Mouse (Mus musculus) ES-Bruce4 (cell line): ENCODE results near the gene Vps11. TPM values are rescaled to one million over a fixed set of nuclear protein-coding genes. Genes with fewer than 3 reads are reported as not detected.

Experiments used
- H3K27ac ChIP-seq: 2 replicates; pipeline ENCODE4 v1.5.1; 2012; ENCODE audit warnings: low read length, inconsistent platforms; ENCODE audit not compliant: insufficient read depth
- H3K27me3 ChIP-seq: 2 replicates; pipeline ENCODE4 v1.6.1; 2012; ENCODE audit warnings: mild to moderate bottlenecking, low read length, inconsistent platforms; ENCODE audit not compliant: control insufficient read depth, poor library complexity, insufficient read depth, severe bottlenecking
- H3K36me3 ChIP-seq: 2 replicates; pipeline ENCODE4 v1.6.1; 2012; ENCODE audit warnings: inconsistent platforms, mild to moderate bottlenecking, low read length, moderate library complexity; ENCODE audit not compliant: control insufficient read depth, poor library complexity, insufficient read depth, severe bottlenecking
- H3K4me1 ChIP-seq: one replicate; pipeline ENCODE4 v1.8.1; 2011; ENCODE audit warnings: low read length; ENCODE audit not compliant: control insufficient read depth, insufficient read depth
- H3K4me3 ChIP-seq: 2 replicates; pipeline ENCODE4 v1.5.1; 2011; ENCODE audit warnings: low read depth, mild to moderate bottlenecking, low read length
- H3K9ac ChIP-seq: 2 replicates; pipeline ENCODE4 v1.6.1; 2012; ENCODE audit warnings: low read depth, mild to moderate bottlenecking, inconsistent platforms; ENCODE audit not compliant: poor library complexity, severe bottlenecking
- H3K9me3 ChIP-seq: replicated peaks from 2 replicates; pipeline ENCODE4 v1.6.1; 2012; ENCODE audit warnings: mild to moderate bottlenecking, low read length, inconsistent platforms; ENCODE audit not compliant: control insufficient read depth, poor library complexity, insufficient read depth, severe bottlenecking
- CTCF ChIP-seq: IDR thresholded peaks from one replicate; pipeline ENCODE4 v1.8.1; 2011; ENCODE audit warnings: low read depth, low read length
- EP300 ChIP-seq: IDR thresholded peaks from 2 replicates; pipeline ENCODE4 v1.6.1; 2011; ENCODE audit warnings: low read depth, low read length; ENCODE audit not compliant: insufficient read depth
- POLR2A ChIP-seq: IDR thresholded peaks from one replicate; pipeline ENCODE4 v1.8.1; 2011; ENCODE audit warnings: low read length; ENCODE audit not compliant: insufficient read depth
- polyA plus RNA-seq: library from polyadenylated mRNA; stranded (reverse); fragments of >200 nt; gene quantifications from 2 replicates; pipeline ENCODE4 v1.2.4, GENCODE M21; 2011; ENCODE audit warnings: low read depth; ENCODE audit not compliant: missing spikeins, insufficient read depth, insufficient read length

The Vps11 gene
- polyA plus RNA-seq, 1 experiment, result 26.7 TPM

DNA sequence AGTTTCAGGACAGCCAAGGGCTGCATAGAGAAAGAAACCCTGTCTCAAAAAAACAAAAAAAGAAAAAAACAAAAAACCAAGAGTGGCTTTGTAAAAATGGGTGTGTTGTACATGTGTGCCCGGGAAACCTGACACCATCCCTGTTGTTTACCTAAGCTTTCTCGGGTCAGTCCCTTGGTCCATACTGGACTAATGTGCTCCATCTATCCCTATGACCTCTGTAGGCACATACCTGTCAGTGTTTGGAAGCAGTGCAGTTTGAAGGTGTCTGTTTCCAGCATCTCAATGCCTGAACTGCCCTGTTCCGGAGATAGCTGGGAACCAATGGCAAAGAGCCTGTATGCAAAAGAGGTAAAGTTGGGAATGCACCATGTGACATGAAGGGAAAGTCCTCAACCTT is 43.5 kb upstream of the Vps11 start:
- H3K9ac ChIP-seq, result no peak overlapping the region
- peaks cover 35% of the 10 kb centered on the region for H3K36me3 ChIP-seq
- no peaks in the 10 kb centered on the region for H3K4me1 ChIP-seq

DNA sequence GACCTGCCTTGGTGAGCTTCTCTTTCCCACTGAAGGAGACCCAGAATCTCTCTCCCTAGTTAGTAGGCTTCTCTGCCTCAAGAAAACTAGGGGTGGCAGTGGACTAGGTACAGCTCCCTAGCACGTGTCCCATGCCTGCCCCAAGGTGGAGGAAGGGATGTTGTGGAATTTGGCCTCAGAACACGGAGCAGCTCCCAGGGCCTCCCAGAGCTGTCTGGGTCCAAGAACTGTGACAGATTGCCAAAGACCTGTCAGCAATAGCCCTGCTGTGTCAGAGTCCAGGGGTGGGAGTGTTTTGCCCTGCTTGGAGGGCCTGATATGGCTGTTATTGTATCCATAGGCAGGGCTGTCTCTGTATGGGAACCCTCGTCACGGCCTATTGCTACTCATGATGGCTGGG is 39.6 kb upstream of the Vps11 start:
- H3K27ac ChIP-seq, result no peak overlapping the region
- H3K4me1 ChIP-seq, result no peaks in the 10 kb centered on the region
- no peaks in the 10 kb centered on the region for H3K27me3 ChIP-seq
- H3K36me3 ChIP-seq, result peaks cover 15% of the 10 kb centered on the region
- no peak overlapping the region for H3K4me3 ChIP-seq
- H3K9me3 ChIP-seq, result no peaks in the 10 kb centered on the region
- H3K9ac ChIP-seq, result no peak overlapping the region
- no peak for TF ChIP-seq CTCF
- TF ChIP-seq EP300, result no peak
- TF ChIP-seq POLR2A, result no peak

More for the DNA sequence above, 43.5 kb upstream of the Vps11 start:
- Histone ChIP-seq H3K9me3 (no peaks in the 10 kb centered on the region), H3K27ac (no peak overlapping the region), H3K4me3 (no peak overlapping the region), H3K27me3 (no peaks in the 10 kb centered on the region)
- no peak for TF ChIP-seq EP300
- TF ChIP-seq CTCF, result no peak
- TF ChIP-seq POLR2A, result no peak

DNA sequence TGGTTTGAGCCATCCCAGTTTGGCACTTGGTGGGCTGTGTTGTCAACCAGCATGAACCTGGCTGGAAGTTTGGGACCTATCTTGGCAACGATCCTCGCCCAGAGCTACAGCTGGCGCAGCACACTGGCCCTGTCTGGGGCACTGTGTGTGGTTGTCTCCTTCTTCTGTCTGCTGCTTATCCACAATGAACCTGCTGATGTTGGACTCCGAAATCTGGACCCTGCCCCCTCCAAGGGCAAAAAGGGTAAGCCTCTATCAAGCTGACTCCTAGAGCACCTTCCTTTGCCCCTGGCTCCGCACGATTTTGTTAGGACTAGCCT is 38.3 kb upstream of the Vps11 start:
- no peaks in the 10 kb centered on the region for H3K27me3 ChIP-seq
- no peaks in the 10 kb centered on the region for H3K9me3 ChIP-seq
- H3K27ac ChIP-seq, result no peak overlapping the region
- peaks cover 15% of the 10 kb centered on the region for H3K36me3 ChIP-seq
- no peak overlapping the region for H3K4me3 ChIP-seq
- no peaks in the 10 kb centered on the region for H3K4me1 ChIP-seq
- TF ChIP-seq CTCF (no peak), EP300 (no peak), POLR2A (no peak)
- no peak overlapping the region for H3K9ac ChIP-seq

DNA sequence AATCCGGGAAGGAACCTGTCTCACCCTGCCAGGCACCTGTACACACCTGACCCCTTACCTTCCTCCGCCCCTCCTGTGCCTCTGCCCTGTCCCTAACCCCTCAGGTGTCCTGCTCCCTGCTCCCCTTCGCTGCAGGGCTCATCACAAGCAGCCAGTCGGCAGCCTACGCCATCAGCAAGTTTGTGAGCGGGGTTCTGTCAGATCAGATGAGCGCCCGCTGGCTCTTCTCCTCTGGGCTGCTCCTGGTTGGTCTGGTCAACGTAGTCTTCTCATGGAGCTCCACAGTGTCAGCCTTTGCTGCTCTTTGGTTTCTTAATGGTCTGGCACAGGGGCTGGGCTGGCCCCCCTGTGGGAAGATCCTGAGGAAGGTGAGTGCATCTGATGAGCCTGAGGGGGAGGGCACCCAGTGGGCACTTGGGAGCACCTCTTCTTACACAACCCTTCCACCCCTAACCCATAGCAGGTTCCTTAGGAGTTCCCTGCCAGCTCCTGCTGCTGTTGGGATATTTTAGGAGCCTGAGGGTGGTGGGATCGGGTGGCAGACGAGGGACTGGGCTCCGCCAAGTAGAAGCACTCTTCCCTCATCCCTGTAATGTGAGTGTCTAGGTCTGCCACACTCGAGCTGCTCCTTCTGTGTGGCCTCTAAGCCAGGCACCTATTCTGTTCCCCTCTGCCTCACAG is 37.8 kb upstream of the Vps11 start:
- no peak for TF ChIP-seq EP300
- TF ChIP-seq POLR2A, result no peak
- TF ChIP-seq CTCF, result no peak
- no peaks in the 10 kb centered on the region for H3K4me1 ChIP-seq
- no peaks in the 10 kb centered on the region for H3K27me3 ChIP-seq
- H3K9ac ChIP-seq, result no peak overlapping the region
- H3K4me3 ChIP-seq, result no peak overlapping the region
- H3K36me3 ChIP-seq, result peaks cover 13% of the 10 kb centered on the region
- no peak overlapping the region for H3K27ac ChIP-seq
- H3K9me3 ChIP-seq, result no peaks in the 10 kb centered on the region

DNA sequence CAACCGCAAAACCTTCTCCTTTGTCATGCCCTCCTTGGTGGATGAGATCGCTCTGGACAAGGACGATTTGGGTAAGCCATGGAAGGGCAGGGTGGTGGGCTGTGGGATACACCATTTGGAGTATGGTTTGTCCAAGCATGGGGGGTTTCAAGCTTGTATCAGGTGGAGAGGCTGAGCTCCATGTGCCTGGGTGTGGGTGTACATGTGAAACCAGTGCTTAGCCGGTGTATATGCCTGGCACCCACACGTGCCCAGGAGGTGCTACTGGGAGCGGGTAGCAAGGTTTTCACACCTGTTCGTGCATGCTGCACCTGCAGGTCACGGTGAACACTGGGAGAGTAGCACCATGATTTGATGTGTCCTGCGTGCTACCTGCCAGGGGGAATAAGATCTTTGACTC is 37.1 kb upstream of the Vps11 start:
- H3K36me3 ChIP-seq, result peaks cover 8% of the 10 kb centered on the region; the same call in 1 of the 2 replicates
- no peaks in the 10 kb centered on the region for H3K9me3 ChIP-seq
- no peaks in the 10 kb centered on the region for H3K4me1 ChIP-seq
- no peak overlapping the region for H3K4me3 ChIP-seq
- no peaks in the 10 kb centered on the region for H3K27me3 ChIP-seq
- TF ChIP-seq CTCF (no peak), EP300 (no peak), POLR2A (no peak)
- H3K27ac ChIP-seq, result no peak overlapping the region
- H3K9ac ChIP-seq, result no peak overlapping the region

DNA sequence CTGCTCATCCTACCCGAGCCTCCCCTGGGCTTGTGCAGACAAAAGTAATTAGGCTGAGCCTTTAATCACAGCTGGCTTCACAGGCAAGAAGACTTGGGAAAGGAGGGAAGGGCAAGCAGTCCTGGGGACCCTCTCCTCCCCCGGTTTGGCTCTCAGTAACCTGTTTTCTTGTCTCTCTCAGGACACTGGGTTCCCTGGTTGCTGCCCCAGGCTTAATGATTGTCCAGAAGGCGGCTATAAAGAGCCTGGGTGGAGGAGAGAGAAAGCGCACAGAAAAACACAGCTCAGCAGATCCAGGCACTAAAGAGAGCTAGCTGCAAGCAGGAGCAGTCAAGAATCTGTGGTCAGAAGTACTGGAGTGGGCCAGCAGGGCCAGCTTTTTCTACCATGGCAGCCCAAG is 36.6 kb upstream of the Vps11 start:
- Histone ChIP-seq H3K4me3 (no peak overlapping the region), H3K9me3 (no peaks in the 10 kb centered on the region), H3K27me3 (no peaks in the 10 kb centered on the region), H3K27ac (no peak overlapping the region), H3K4me1 (no peaks in the 10 kb centered on the region), H3K9ac (no peak overlapping the region), H3K36me3 (0 out of 2 replicates have a peak, but pooled peaks cover 4% of the 10 kb centered on the region)
- no peak for TF ChIP-seq EP300
- TF ChIP-seq POLR2A, result no peak
- TF ChIP-seq CTCF, result no peak
